Mouse (Mus musculus) thymus, postnatal 25 days (tissue): ENCODE results near the gene Ttc36.
"Not testable (repeated sequence)": the region's sequence is repeated elsewhere in the genome, so short reads cannot be mapped to it uniquely, and the experiment has no call there.

Experiments
- DNase-seq: peaks from one replicate; pipeline ENCODE4 v3.0.0; 2022

Gene Ttc36

GRCm38 (mm10) chr9:44771376-44771775, 31.5 kb downstream of the Ttc36 start:
- no peak for DNase-seq

- not testable (repeated sequence) for DNase-seq
Measured at GRCm38 (mm10) chr9:44768029-44768394, 34.9 kb downstream of the Ttc36 start.

DNA sequence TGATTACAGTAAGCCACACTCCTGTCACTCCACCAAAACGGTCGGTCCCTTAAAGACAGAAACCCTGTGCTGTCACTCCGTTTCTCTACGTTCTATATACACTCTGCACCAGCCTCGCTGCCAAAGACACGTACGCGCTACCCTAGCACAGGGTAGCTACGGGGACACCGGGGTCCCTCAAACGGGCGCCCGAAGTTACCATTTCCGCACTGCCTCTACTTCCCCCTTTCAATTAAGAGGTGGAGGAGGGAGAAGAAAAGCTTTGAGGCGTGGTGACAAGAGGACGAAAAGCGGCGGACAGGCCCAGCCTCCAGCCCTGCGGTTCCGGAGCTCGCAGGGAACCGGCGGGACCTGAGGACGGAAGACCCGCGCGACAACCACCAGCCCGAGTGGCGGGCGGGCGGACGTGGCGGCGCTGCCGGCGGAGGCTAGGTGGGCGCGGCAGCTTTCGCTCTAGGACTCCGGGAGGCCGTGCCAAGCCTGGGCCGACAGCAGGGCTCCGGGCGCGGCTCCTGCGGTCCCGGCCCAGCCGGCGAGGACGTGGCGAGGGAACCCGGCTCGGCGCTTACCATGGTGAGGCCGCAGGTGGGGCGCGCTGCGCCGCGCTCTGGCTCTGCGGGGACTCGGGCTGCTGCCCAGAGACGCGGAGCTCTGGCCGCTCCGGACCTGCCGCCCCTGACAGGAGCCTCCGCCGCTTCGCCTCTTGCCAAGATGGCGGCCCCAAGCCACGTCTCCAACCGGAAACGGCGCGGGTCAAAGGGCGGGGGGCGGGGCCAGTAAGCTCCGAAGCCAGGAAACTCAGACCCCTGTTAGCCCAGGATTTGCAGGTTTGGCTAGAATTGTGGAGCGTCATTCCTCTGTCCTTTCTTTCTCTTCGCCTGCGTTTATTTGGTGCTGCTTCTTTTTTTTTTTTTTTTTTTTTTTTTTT, 35.5 kb downstream of the Ttc36 start, which contains the start of the genes Arcn1 and Ift46:
TSS of gene Arcn1 (minus strand) at position 745 of the 928 bp plus-strand sequence.
TSS of gene Ift46 (plus strand) at position 808 of the 928 bp plus-strand sequence.
- DNase-seq, result peak; percentile 83

DNA sequence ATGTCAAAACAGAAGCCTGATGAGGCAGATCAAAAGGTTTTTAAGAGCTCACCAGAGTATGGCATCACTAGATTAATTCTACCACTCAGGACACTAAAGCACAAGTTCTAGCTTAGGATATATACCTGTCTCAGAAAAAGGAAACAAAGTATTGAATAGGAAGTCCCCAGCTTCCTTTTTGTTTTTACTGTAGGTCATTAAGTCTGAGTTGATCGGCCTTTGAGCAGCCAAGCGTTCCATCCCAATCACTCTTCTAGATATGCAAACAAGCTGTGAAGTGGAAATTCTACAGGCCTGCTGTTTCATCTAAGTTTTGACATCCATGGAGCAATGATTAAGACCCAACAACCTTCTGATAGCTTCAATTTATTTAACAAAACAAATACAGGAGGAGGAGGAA, 42.0 kb downstream of the Ttc36 start:
- DNase-seq, result no peak
